10 mouse cellular contexts compared by ENCODE assay signal in genomic region chr8:104403596-104403995, GRCm38 (mm10). TPM values are rescaled to one million over a fixed set of nuclear protein-coding genes. Genes with fewer than 3 reads are reported as not detected.
DNase-seq lines count a peak whose midpoint lies in the region; TF ChIP-seq lines count a peak whose summit lies in the region.
"Had no signal": no experiment of that assay in that cellular context is flagged by ENCODE, and none has a peak within 500 bp of the region (broad histone marks: within the 10 kb centered on the region; RNA-seq: fewer than 3 reads in every experiment).

No protein-coding gene starts in this region.

- TF ChIP-seq POLR2A in kidney, adult 2 months (IDR thresholded peaks at IDR 0.05; ENCODE audit: low read depth, low read length) = no peak
- TF ChIP-seq POLR2A in cortical plate, adult 2 months (IDR thresholded peaks at IDR 0.05; ENCODE audit: extremely low read depth, insufficient read depth, low read length) = no peak

- DNase-seq in kidney, adult 2 months = peak; percentile 43
- no peak for DNase-seq in kidney, adult 11 months
- peak; percentile 67 for DNase-seq in 416B (ENCODE audit: low read depth)
- no peak for DNase-seq in urinary bladder, postnatal 25 days (ENCODE audit: low spot score)
- DNase-seq in heart, postnatal 14 days = no peak
- DNase-seq: cerebellum, adult 9-10 months had no signal

- H3K27me3 ChIP-seq in kidney, adult 2 months (replicated peaks; ENCODE audit: control insufficient read depth, insufficient read depth, low read length) = no peaks in the 10 kb centered on the region
- no peaks in the 10 kb centered on the region for H3K27me3 ChIP-seq in E14TG2a.4 (ENCODE audit: insufficient read depth, low read length)
- H3K27me3 ChIP-seq: midbrain, embryonic 15.5 days had no signal

- no peaks in the 10 kb centered on the region for H3K36me3 ChIP-seq in kidney, adult 2 months (ENCODE audit: control insufficient read depth, insufficient read depth, low read length)
- no peaks in the 10 kb centered on the region for H3K36me3 ChIP-seq in E14TG2a.4 (ENCODE audit: insufficient read depth, low read length)
- H3K36me3 ChIP-seq: limb, embryonic 10.5 days; midbrain, embryonic 15.5 days had no signal

- peaks cover 4% of the 10 kb centered on the region for H3K4me1 ChIP-seq in kidney, adult 2 months (ENCODE audit: control insufficient read depth, insufficient read depth, low read length)
- peaks cover 22% of the 10 kb centered on the region for H3K4me1 ChIP-seq in E14TG2a.4 (replicated peaks; ENCODE audit: low read depth, low read length)
- peaks cover 2% of the 10 kb centered on the region; the same call in 1 of the 2 replicates for H3K4me1 ChIP-seq in cortical plate, adult 2 months (ENCODE audit: control insufficient read depth, insufficient read depth, low read length)
- H3K4me1 ChIP-seq: limb, embryonic 10.5 days; midbrain, embryonic 15.5 days had no signal

- 75% methylated on average over 3 of the region's 3 CpGs for WGBS in kidney, adult 2 months

- TF ChIP-seq CTCF in kidney, adult 2 months (conservative IDR thresholded peaks at IDR 0.05; ENCODE audit: insufficient read depth, insufficient read length, low read depth, low read length) = peak; percentile 87
- TF ChIP-seq CTCF in E14TG2a.4 (conservative IDR thresholded peaks at IDR 0.05; ENCODE audit: low read length) = peak; percentile 67
- peak; percentile 38; the same call in 1 of the 2 replicates for TF ChIP-seq CTCF in cortical plate, adult 2 months (IDR thresholded peaks at IDR 0.05; ENCODE audit: extremely low read depth, insufficient read depth, low read length)

- H3K4me3 ChIP-seq in kidney, adult 2 months (ENCODE audit: insufficient read depth, low read depth, low read length) = no peak overlapping the region
- H3K4me3 ChIP-seq in E14TG2a.4 (replicated peaks; ENCODE audit: low read length) = no peak overlapping the region
- H3K4me3 ChIP-seq in cortical plate, adult 2 months (ENCODE audit: insufficient read depth, low read length) = no peak overlapping the region
- H3K4me3 ChIP-seq: limb, embryonic 10.5 days; midbrain, embryonic 15.5 days had no signal

- H3K27ac ChIP-seq in kidney, adult 2 months (ENCODE audit: insufficient read depth, low read depth, low read length) = no peak overlapping the region
- no peak overlapping the region for H3K27ac ChIP-seq in cortical plate, adult 2 months (ENCODE audit: insufficient read depth, low read length)
- H3K27ac ChIP-seq: limb, embryonic 10.5 days; midbrain, embryonic 15.5 days had no signal

- intact Hi-C loops in heart, postnatal 14 days (cut with DNase I) = no loop called here

- no peaks in the 10 kb centered on the region for H3K9me3 ChIP-seq in E14TG2a.4 (ENCODE audit: low read length)
- H3K9me3 ChIP-seq: limb, embryonic 10.5 days; midbrain, embryonic 15.5 days had no signal

RNA-seq across cellular contexts. Expression of gene Cmtm4, which starts 8.0 kb away (rescaled TPM):
- 31.4 and 32.4 TPM in 2 replicates for polyA plus RNA-seq in kidney, adult 2 months (2012; rRNA removed)
- polyA plus RNA-seq in cortical plate, adult 2 months (2012; rRNA removed) = 45.7 and 46.2 TPM in 2 replicates
- 10 to 100 TPM; 12.1 to 13.6 TPM for total RNA-seq in heart, postnatal 14 days (2021)

RNA-seq across cellular contexts. Expression of gene Dync1li2, which starts 39.3 kb away (rescaled TPM):
- polyA plus RNA-seq in kidney, adult 2 months (2012; rRNA removed) = 14.7 and 20.3 TPM in 2 replicates
- polyA plus RNA-seq in cortical plate, adult 2 months (2012; rRNA removed) = 161 and 170 TPM in 2 replicates
- 100 to 1,000 TPM; 101 to 110 TPM for total RNA-seq in heart, postnatal 14 days (2021)

Comparison
In these comparisons a context has a peak if more than half of its experiments do, and no peak if none do; other contexts are left out.
1. DNase-seq: peak in kidney, adult 2 months (single experiment) and 416B (single experiment); none in kidney, adult 11 months (single experiment), urinary bladder, postnatal 25 days (single experiment) and heart, postnatal 14 days (0 of 2).
2. Peak in every context shown above with its lines, with median percentiles within 50 percentile points of each other: CTCF ChIP-seq.